Mouse (Mus musculus): ENCODE results near the gene Il6.
A peak's percentile ranks its signal among the peaks of the same experiment; 100 is the strongest.
"Not testable (repeated sequence)": the region's sequence is repeated elsewhere in the genome, so short reads cannot be mapped to it uniquely, and the experiment has no call there.

The Il6 gene

DNA sequence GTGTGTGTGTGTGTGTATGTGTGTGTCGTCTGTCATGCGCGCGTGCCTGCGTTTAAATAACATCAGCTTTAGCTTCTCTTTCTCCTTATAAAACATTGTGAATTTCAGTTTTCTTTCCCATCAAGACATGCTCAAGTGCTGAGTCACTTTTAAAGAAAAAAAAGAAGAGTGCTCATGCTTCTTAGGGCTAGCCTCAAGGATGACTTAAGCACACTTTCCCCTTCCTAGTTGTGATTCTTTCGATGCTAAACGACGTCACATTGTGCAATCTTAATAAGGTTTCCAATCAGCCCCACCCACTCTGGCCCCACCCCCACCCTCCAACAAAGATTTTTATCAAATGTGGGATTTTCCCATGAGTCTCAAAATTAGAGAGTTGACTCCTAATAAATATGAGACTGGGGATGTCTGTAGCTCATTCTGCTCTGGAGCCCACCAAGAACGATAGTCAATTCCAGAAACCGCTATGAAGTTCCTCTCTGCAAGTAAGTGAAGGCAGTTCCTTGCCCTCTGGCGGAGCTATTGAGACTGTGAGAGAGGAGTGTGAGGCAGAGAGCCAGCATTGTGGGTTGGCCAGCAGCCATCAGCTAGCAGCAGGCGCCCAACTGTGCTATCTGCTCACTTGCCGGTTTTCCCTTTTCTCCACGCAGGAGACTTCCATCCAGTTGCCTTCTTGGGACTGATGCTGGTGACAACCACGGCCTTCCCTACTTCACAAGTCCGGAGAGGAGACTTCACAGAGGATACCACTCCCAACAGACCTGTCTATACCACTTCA lies at the start of gene Il6:
Il6 (plus strand) TSS at position 389 of the 778 bp plus-strand sequence.
- peak; percentile 78 for DNase-seq

DNA sequence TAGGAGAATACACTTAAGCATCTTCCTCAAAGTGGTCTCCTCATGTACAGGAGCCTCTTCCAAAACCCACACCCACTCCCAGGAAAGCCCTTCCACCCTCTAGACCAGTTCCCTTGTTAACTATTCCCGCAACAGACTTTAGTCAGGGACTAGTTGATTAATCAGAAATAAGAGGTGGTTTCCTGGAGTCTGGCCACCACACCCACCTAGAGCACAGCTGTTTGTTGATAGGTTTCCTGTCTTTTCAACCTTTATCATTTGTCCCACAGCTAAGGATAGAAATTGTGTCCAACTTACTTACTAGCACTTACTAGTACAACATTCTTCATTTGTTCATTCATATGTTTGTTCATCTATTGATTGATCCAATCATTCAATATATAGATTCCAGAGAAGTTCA lies 49.4 kb upstream of the Il6 start:
- DNase-seq, result no peak

DNA sequence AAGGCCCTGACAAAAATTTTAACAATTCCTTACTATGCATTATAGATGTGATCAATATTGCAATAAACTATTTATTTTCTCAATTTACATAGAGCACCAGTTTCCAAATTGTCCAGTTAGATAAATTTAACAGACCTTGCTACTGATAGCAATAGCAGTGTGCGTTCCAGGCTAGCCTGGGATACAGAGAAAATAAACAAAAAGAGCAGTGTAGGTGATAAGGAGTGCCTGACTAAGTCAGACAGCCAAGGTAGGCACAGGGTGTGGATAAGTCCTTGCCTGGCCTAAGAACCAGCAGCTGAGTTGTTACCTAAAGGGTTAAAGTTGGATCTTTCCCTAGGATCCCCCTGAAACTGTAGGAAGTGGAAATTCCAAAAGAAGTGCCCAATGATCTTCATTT lies 42.7 kb upstream of the Il6 start:
- DNase-seq, result no peak

DNA sequence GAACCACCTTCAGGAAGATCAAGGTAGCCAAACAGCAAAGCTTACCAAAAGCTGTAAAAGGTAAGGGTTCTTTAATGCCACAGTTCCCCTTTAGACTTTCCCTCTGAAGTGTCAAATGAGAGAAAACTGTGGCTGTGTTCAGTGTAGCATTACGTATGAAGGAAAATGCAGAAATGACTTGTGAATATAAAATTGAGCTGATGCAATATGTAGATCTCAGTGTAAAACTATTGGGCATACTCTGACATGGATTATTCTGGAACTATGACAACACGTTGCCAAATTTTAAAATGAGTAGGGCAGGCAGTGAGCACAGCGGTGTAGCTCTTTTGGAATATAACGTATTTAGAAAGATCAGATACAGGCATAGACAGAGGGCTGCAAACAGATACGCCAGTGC lies 40.1 kb upstream of the Il6 start:
- DNase-seq, result no peak

DNA sequence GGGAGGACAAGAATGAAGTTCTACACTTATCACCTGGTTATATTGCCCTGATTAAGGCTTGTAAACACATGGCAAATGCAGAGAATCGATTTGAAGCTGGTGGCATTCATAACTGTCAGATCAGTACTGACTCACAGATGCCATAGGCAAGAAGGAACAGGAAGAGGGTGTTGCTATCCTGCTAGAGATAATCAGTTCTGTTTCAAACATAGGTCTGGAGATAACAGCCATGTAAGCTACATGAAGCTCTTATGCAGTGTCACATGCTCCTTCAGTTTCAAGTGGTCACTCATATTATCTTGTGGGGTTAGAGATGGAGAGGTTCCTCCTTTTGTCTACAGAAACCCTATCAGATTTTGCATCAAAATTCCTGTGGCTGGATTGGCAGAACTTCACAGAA lies 39.4 kb upstream of the Il6 start:
- no peak for DNase-seq

DNA sequence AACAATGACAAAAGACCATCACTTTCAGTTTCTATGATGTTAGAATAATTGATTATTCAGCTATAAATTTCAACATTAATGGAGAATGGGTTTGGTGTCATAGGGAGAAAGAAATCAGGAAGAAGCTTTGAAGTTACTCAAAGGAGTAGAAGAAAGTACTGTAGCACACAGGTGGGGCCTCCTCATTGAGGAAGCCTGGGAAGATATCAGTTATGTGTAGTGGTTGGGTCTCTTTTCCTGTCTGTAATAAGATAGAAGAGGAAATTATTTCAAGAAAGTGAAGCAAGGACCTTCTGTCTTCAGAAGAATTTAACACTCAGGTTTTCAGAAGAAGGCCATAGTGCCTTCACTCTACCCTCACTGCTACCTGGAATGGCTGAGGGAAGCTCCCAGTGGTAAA lies 38.8 kb upstream of the Il6 start:
- DNase-seq, result no peak

DNA sequence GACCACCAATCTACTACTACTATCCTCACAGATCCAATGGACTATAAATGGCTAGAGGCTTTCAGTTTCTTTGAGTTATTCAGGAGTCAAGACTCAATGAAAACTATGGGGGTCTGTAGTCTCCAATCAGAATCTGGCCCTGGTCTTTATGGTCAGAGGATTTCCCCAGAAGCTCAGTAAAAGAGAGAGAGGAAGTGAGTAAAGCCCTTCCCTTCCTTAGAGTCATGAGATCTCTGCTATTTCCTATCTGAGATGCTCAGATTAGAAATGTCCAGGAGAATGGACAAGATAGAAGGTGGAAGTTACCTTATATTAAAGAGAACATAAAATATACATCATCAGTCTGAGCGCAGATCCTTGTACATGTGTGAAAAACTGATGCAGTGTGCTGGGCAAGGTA lies 19.3 kb upstream of the Il6 start:
- no peak for DNase-seq

DNA sequence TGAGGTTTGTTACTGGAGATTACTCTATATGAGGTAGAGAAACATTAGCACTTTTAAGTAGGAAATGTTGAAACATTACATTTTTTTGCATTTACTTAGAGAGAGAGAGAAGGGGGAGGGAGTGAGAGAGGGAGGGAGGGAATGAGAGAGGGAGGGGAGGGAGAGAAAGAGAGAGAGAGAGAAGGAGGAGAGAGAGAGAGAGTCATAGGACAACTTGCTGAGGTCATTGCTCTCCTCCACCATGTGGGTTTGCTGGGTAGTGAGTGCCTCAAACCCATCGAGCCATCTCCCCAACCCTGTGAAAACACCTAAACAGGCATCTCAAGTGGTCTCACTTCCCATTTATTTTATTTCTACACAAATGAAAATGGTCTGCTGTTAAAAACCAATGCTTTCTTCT lies 18.6 kb upstream of the Il6 start:
- no peak for DNase-seq

DNA sequence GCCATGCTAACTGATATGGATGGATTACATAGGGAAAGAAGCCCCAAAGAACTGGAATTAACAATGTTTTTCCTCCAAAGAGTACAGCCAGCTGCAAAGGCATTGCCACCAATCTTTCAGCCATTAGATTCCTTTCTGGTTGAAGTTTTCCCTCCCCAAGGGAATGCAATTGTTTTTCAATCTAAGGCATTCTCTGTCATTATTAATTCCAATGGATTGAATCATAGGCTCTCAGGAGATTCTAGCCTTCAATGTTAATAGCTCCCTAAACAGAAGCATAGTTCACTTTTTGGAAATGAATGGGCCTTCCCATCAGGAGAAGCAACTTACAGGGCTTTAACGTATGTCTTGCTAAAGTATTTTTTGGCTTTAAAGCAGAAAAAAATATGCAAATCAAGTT lies 15.6 kb upstream of the Il6 start:
- DNase-seq, result no peak

DNA sequence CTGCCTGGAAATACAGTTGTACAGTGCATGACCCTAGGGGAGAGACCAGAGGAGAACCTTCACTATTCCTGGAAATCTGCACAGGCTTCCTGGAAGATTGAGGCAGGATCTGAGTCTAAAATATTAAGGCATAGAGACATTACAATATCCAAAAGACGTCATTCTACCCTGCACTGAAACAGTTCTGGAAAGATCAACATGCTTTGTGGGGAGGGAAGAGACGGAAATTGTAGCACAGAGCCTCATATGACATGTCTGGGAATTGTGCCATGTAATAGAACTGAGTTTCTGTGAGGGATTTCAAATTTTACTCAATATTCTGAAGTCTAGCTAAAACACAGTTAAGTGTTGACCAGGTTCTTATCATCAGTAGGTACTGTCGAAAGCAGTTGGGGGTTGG lies 12.0 kb upstream of the Il6 start:
- DNase-seq, result no peak

DNA sequence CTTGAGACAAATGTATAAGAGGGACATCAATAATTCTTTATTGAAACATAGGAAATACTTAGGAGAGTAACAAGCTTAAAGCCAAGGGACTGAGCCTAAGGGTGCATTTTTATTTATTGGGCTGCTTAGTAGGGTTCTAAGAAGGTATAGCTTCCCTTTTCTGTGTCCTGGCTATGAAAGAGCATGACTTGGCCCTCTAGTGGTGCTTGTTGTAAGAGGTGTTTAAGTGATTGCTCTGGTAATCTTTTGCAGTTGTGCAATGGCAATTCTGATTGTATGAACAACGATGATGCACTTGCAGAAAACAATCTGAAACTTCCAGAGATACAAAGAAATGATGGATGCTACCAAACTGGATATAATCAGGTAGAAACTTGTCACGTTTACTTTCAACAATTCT lies 1.7 kb downstream of the Il6 start:
- no peak for DNase-seq

DNA sequence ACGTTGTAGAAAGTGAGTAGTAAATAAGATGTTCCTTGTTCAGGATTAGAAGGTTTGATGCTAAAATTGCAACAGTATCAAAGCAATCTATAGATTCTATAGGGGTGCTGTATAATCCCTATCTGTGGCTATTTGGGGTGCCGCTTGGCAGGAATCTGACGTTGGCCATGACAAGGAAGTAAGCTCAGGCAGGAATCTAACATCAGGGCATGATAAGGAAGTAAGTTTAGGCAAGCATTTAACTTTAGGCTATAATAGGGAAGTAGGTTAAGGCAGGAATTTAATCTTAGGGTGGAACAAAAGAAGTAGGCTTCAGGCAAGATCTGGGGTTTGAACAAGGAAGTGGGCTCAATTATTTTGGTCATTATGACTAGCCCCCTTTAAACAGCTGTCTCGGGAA lies 22.9 kb downstream of the Il6 start:
- DNase-seq, result not testable (repeated sequence)

DNA sequence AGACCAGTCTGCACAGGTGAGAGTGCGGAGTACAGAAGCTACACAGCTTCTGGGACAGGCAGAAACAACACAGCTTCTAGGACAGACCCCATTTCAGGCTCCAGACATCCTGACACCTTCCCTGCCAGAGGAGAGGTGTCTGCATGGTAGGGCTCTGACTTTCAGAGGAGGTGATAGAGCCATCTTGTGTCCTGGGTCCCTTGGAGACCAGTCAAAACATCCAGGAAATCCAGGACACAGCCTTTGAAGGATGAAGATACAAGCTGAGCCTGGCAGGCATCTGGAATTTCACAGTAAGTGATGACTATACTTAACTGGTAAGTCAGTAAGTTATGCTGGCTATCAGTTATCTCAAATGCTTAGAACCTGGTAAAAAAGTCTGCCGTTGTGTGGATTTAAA lies 24.2 kb downstream of the Il6 start:
- not testable (repeated sequence) for DNase-seq

DNA sequence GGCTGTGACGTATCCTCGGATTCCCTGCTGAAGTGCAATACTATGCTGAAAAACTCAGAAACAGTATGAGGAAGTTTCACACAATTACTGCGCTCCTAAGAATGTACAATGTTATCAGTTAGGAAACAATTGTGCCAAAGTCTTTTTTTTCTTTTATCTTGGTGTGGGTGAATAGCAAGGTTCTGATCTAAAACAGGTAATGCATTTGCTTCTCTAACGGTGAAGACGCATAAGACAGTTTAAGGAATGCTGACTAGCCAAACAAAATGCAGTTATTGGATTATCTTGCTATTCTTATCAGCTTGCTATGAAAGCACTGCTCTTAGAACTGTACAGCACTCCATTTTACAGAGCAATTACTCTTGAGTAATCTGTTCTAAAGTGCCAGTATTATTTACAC lies 26.4 kb downstream of the Il6 start:
- DNase-seq, result not testable (repeated sequence)

DNA sequence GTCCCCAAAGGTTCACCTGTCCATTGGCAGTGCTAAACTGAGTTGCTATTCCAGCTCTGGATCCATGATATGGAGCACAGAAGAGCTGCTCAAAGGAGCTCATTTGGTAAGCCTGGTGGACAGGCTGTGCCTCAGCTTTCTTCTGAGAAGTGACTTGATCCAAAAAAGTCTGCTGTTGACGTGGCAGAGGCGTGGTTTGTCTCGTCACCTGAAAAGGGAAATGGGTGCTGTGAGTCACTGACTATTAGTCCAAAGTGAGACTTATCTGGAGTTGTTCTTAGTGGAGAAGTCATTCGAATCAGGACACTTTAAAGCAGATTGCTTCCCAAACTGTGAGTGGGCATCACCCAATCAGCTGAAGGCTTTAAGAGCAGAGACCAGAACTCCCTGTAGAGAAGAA lies 26.9 kb downstream of the Il6 start:
- DNase-seq, result not testable (repeated sequence)

DNA sequence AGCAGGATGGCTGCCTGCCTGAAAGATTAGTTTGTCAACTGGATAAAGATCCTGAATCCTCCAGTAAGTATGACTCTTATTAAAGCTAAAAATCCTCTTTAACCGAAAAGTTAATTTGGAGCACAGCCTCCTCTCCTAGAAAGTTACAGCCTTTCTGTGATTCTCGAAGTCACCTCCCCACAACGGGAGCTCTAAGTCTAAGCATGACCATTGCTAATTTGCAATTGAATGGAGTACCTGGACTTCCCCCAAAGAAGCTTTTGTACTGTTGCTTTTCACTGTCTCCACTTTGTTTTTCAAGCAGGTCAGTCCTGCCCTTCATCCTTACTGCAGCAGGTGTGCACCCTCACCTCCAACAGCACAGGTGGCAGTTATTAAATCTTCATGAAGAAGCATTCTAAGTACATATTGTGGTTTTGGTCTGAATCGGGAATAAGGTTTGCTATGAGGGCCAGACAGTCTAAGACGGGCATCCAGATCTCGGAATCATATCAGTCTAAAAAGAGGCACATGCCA lies 45.4 kb downstream of the Il6 start:
- no peak for DNase-seq

DNA sequence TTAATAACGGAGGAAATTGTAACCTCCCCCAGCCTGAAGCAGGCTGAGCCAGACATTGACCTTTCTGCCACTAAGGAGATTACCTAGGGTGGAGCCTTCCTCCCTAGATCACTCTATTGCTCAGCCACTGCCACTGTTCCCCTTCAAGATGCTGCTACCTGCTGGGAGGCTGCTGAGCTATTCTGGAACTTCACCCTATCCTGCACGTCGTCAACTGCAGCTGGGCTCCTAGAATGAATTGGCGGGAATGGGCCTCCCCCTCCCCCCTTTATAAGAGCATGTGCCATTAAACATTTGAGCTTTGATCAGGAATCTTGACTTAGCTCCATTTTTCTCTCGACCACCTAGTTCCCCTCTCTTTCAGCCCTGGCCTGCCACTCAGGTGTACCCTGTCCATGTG lies 46.7 kb downstream of the Il6 start:
- DNase-seq, result not testable (repeated sequence)

DNA sequence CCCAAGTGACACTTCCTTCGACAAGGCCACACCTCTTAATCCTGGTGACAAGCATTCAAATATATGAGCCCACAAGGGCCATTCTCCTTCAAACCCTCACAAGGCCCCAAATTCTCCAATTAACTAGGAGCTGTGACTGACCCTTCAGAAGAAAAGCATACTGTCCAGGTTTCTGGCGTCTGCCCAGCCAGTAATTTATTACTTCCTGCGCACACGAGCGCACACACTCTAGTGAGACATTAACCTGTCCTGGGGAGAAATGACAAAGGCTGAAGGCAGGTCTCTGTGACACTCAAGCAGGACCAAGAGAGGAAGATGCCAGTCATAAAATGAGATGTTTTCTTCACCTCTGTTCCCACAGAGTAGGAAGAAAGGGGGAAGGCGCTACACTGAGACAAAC lies 54.8 kb downstream of the Il6 start:
- peak; percentile 26 for DNase-seq

All from kidney, adult 18-20 months (tissue).